8 mouse cellular contexts compared by ENCODE assay signal in the genomic region with DNA sequence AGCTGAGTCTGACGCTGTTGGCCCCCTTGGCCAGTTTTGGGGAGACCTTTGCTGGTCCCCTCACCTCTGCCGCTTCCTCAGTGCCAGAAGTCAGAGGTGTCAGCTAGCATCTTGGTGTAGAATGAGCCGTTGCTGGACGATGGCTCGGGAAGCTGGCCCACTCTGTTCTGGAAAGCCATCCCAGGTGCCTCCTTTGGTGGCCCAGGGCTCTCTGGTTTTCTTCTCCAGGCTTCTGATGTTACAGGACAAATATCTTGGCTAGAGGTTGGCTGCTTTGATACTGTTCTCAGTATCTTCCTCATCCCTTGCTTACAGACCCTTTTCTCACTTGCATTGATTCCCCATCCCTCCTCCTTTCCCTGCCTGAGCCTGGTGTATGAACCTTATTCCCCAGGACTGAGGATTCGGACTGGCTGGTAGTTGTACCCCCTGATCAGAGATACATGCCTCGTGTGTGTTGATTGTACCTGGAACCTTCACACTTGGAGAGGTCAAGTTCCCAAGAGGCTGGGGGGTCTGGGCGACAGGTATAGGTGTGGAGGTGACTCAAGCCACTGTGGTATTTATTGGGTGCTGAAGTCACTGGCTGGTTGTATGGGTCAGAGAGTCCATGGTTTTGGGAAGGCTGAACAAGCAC. TPM values are rescaled to one million over a fixed set of nuclear protein-coding genes. Genes with fewer than 3 reads are reported as not detected.
DNase-seq lines count a peak whose midpoint lies in the region; ATAC-seq and TF ChIP-seq lines count a peak whose summit lies in the region.

No protein-coding gene starts in this region.

- no peaks in the 10 kb centered on the region for H3K9me3 ChIP-seq in kidney, embryonic 16.5 days (ENCODE audit: low read length)
- H3K9me3 ChIP-seq in hindbrain, embryonic 14.5 days (ENCODE audit: control insufficient read depth, low read length), result no peaks in the 10 kb centered on the region
- H3K9me3 ChIP-seq in midbrain, embryonic 15.5 days, result no peaks in the 10 kb centered on the region

- H3K4me3 ChIP-seq in kidney, embryonic 16.5 days (ENCODE audit: low read length), result peak overlapping the region; percentile 67
- peak overlapping the region; percentile 75 for H3K4me3 ChIP-seq in cortical plate, adult 2 months (ENCODE audit: insufficient read depth, low read length)
- peak overlapping the region; percentile 53 for H3K4me3 ChIP-seq in hindbrain, embryonic 14.5 days (replicated peaks; ENCODE audit: low read length)
- H3K4me3 ChIP-seq in midbrain, embryonic 15.5 days, result peak overlapping the region; percentile 55

- ATAC-seq in kidney, embryonic 16.5 days (ENCODE audit: low FRiP score, low TSS enrichment), result no peak
- no peak for ATAC-seq in hindbrain, embryonic 14.5 days (ENCODE audit: low FRiP score)
- ATAC-seq in midbrain, embryonic 15.5 days (replicated peaks), result no peak; the same call in 1 of the 2 replicates
- ATAC-seq in erythroid progenitor cell, adult 5-6 weeks (replicated peaks; ENCODE audit: low FRiP score, poor library complexity, severe bottlenecking), result no peak

- no peaks in the 10 kb centered on the region for H3K36me3 ChIP-seq in kidney, embryonic 16.5 days (ENCODE audit: insufficient read depth, low read length)
- no peaks in the 10 kb centered on the region for H3K36me3 ChIP-seq in hindbrain, embryonic 14.5 days (replicated peaks; ENCODE audit: control insufficient read depth, insufficient read depth)
- H3K36me3 ChIP-seq in midbrain, embryonic 15.5 days (replicated peaks), result no peaks in the 10 kb centered on the region

- no peak for TF ChIP-seq CTCF in cortical plate, adult 2 months (IDR thresholded peaks at IDR 0.05; ENCODE audit: extremely low read depth, insufficient read depth, low read length)

- H3K4me1 ChIP-seq in kidney, embryonic 16.5 days (ENCODE audit: insufficient read depth, low read length), result peaks cover 38% of the 10 kb centered on the region
- peaks cover 5% of the 10 kb centered on the region for H3K4me1 ChIP-seq in cortical plate, adult 2 months (ENCODE audit: control insufficient read depth, insufficient read depth, low read length)
- peaks cover 18% of the 10 kb centered on the region for H3K4me1 ChIP-seq in hindbrain, embryonic 14.5 days (replicated peaks; ENCODE audit: control insufficient read depth, insufficient read depth, low read length)
- H3K4me1 ChIP-seq in midbrain, embryonic 15.5 days, result peaks cover 34% of the 10 kb centered on the region

- no peak for DNase-seq in kidney, postnatal 25 days
- no peak for DNase-seq in hindbrain, embryonic 14.5 days (ENCODE audit: low spot score)
- DNase-seq in cerebellum, adult 9-11 months, result no peak
- DNase-seq in left cerebral cortex, adult 8-10 months (ENCODE audit: low spot score in 2 of 2), result no peak

- H3K27ac ChIP-seq in kidney, embryonic 16.5 days (ENCODE audit: low read length), result peak overlapping the region; percentile 51; the same call in 1 of the 2 replicates
- H3K27ac ChIP-seq in cortical plate, adult 2 months (ENCODE audit: insufficient read depth, low read length), result peak overlapping the region; percentile 94
- peak overlapping the region; percentile 75 for H3K27ac ChIP-seq in hindbrain, embryonic 14.5 days
- peak overlapping the region; percentile 74 for H3K27ac ChIP-seq in midbrain, embryonic 15.5 days

- H3K9ac ChIP-seq in kidney, embryonic 16.5 days (replicated peaks; ENCODE audit: low read length), result peak overlapping the region; percentile 82
- peak overlapping the region; percentile 90 for H3K9ac ChIP-seq in hindbrain, embryonic 14.5 days
- peak overlapping the region; percentile 78 for H3K9ac ChIP-seq in midbrain, embryonic 15.5 days

- no peak for TF ChIP-seq POLR2A in cortical plate, adult 2 months (IDR thresholded peaks at IDR 0.05; ENCODE audit: extremely low read depth, insufficient read depth, low read length)

- peak overlapping the region; percentile 97 for H3K4me2 ChIP-seq in kidney, embryonic 16.5 days (replicated peaks; ENCODE audit: low read depth, low read length)
- peak overlapping the region; percentile 96 for H3K4me2 ChIP-seq in hindbrain, embryonic 14.5 days (replicated peaks)
- peak overlapping the region; percentile 90 for H3K4me2 ChIP-seq in midbrain, embryonic 15.5 days

- 21% methylated on average over 8 of the region's 8 CpGs for WGBS in kidney, embryonic 16.5 days
- 23% methylated on average over 8 of the region's 8 CpGs for WGBS in hindbrain, embryonic 14.5 days
- 24% methylated on average over 8 of the region's 8 CpGs for WGBS in midbrain, embryonic 15.5 days

- H3K27me3 ChIP-seq in kidney, embryonic 16.5 days (ENCODE audit: insufficient read depth, low read length), result peaks cover 5% of the 10 kb centered on the region; the same call in 1 of the 2 replicates
- no peaks in the 10 kb centered on the region for H3K27me3 ChIP-seq in hindbrain, embryonic 14.5 days (ENCODE audit: control insufficient read depth, insufficient read depth, low read length)
- no peaks in the 10 kb centered on the region for H3K27me3 ChIP-seq in midbrain, embryonic 15.5 days (replicated peaks)

RNA-seq across cellular contexts. Expression of gene Epb41l1, which starts 55.5 kb away (rescaled TPM):
- polyA plus RNA-seq in kidney, embryonic 16.5 days (2015; fragmentation: Nextera tagmentation; extraction: Ambion mirVana), result 2.1 and 2.5 TPM in 2 replicates
- 226 and 245 TPM in 2 replicates for polyA plus RNA-seq in cortical plate, adult 2 months (2012; rRNA removed)
- polyA plus RNA-seq in hindbrain, embryonic 14.5 days (2014; fragmentation: Nextera tagmentation; extraction: Ambion mirVana), result 19.5 and 24.3 TPM in 2 replicates
- 15.6 and 19.6 TPM in 2 replicates for polyA plus RNA-seq in midbrain, embryonic 15.5 days (2015; fragmentation: Nextera tagmentation; extraction: Ambion mirVana)
- total RNA-seq in erythroid progenitor cell, adult 5-6 weeks (2015; ENCODE audit: low replicate concordance), result 0.36 and 0.84 TPM in 2 replicates
- total RNA-seq in erythroid progenitor cell, adult 5-6 weeks (2017; ENCODE audit: low replicate concordance), result 1.4 and 5.8 TPM in 2 replicates
- total RNA-seq in left cerebral cortex, adult 8-10 months (2022), result 100 to 1,000 TPM; 359 to 405 (median 385) TPM
